In the genomic region with DNA sequence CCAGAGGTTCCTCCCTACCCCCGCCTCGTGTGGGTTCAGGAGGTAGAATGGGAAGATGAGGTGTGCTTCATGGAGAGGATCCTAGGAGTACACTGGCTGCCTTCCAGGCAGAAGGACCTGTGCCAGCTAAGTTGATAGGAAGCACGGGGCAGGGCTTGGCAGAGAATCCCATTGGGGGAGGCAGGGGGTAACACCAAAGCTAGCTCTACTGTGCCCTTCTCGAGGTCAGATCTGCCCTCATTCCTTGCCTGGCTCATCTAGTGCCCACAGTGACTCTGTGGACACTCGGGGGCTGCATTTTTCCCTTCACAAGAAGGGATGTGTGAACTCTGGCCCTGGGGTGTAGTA, we compare ENCODE assay signal across 11 mouse cellular contexts. TPM values are rescaled to one million over a fixed set of nuclear protein-coding genes. Genes with fewer than 3 reads are reported as not detected.
A peak's percentile ranks its signal among the peaks of the same experiment; 100 is the strongest.
DNase-seq lines count a peak whose midpoint lies in the region; TF ChIP-seq lines count a peak whose summit lies in the region.
"Had no signal": no experiment of that assay in that cellular context is flagged by ENCODE, and none has a peak within 500 bp of the region (broad histone marks: within the 10 kb centered on the region; RNA-seq: fewer than 3 reads in every experiment).

No protein-coding gene starts in this region.

- DNase-seq in adrenal gland, adult 2 months = peak; percentile 72
- DNase-seq in adrenal gland, postnatal 4 days (ENCODE audit: low spot score in 2 of 2) = no peak
- DNase-seq in layer of hippocampus, adult 2 months (ENCODE audit: low spot score in 2 of 2) = no peak
- no peak for DNase-seq in layer of hippocampus, adult 9-10 months (ENCODE audit: low spot score)
- peak; percentile 61 to 68 for DNase-seq in cerebellum, postnatal 36 days
- DNase-seq in urinary bladder, postnatal 10 days (ENCODE audit: low spot score) = no peak
- no peak for DNase-seq in layer of hippocampus, adult 18-20 months (ENCODE audit: low spot score in 2 of 2)
- DNase-seq: lung, postnatal 14 days had no signal

- H3K4me1 ChIP-seq in olfactory bulb, adult 2 months (ENCODE audit: control insufficient read depth, insufficient read depth, low read length) = peaks cover 44% of the 10 kb centered on the region

- H3K4me3 ChIP-seq in layer of hippocampus, adult 2 months = no peak overlapping the region
- no peak overlapping the region for H3K4me3 ChIP-seq in olfactory bulb, adult 2 months (ENCODE audit: insufficient read depth, low read depth, low read length)

- peak overlapping the region; percentile 65; the same call in 1 of the 2 replicates for H3K27ac ChIP-seq in layer of hippocampus, adult 2 months
- peak overlapping the region; percentile 92 for H3K27ac ChIP-seq in olfactory bulb, adult 2 months (ENCODE audit: insufficient read depth, low read depth, low read length)

- WGBS in olfactory bulb, adult 2 months = 57% methylated on average over 5 of the region's 5 CpGs

- TF ChIP-seq POLR2A in olfactory bulb, adult 2 months (IDR thresholded peaks at IDR 0.05; ENCODE audit: insufficient read depth, low read depth, low read length) = no peak

- no peak for TF ChIP-seq CTCF in layer of hippocampus, adult 2 months (conservative IDR thresholded peaks at IDR 0.05)
- no peak for TF ChIP-seq CTCF in olfactory bulb, adult 2 months (IDR thresholded peaks at IDR 0.05; ENCODE audit: insufficient read depth, low read depth, low read length)

RNA-seq across cellular contexts. Expression of a gene that starts 12.7 kb away (rescaled TPM):
- total RNA-seq in adrenal gland, adult 2 months (2021) = 10 to 100 TPM; 20.6 to 25.6 TPM
- 30.6 and 31.1 TPM in 2 replicates for polyA plus RNA-seq in adrenal gland, adult 2 months (2012; rRNA removed)
- total RNA-seq in adrenal gland, postnatal 4 days (2021) = 10 to 100 TPM; 17.5 to 18.6 TPM
- 10 to 100 TPM; 26.5 to 27.2 TPM for total RNA-seq in layer of hippocampus, adult 2 months (2021)
- polyA plus RNA-seq in olfactory bulb, adult 2 months (2012; ENCODE audit: insufficient read depth, insufficient read length, low replicate concordance, missing spikeins) = not detected in 2 replicates
- 10 to 100 TPM; 26.0 to 28.4 TPM for total RNA-seq in layer of hippocampus, adult 18-20 months (2021)

RNA-seq across cellular contexts. Expression of a gene that starts 21.5 kb away (rescaled TPM):
- total RNA-seq in adrenal gland, adult 2 months (2021) = 1 to 10 TPM; 1.3 to 1.7 TPM
- 4.9 and 5.0 TPM in 2 replicates for polyA plus RNA-seq in adrenal gland, adult 2 months (2012; rRNA removed)
- total RNA-seq in adrenal gland, postnatal 4 days (2021) = 1 to 10 TPM; 1.1 to 1.2 TPM
- 1 to 10 TPM; 1.5 to 2.1 TPM for total RNA-seq in layer of hippocampus, adult 2 months (2021)
- not detected in 2 replicates for polyA plus RNA-seq in olfactory bulb, adult 2 months (2012; ENCODE audit: insufficient read depth, insufficient read length, low replicate concordance, missing spikeins)
- total RNA-seq in layer of hippocampus, adult 18-20 months (2021) = 1 to 10 TPM; 1.5 to 3.5 TPM

RNA-seq across cellular contexts. Expression of a gene that starts 23.9 kb away (rescaled TPM):
- 10 to 100 TPM in 1 of 2 experiments, 1 to 10 TPM in 1; 9.4 to 14.9 TPM for total RNA-seq in adrenal gland, adult 2 months (2021)
- polyA plus RNA-seq in adrenal gland, adult 2 months (2012; rRNA removed) = 20.0 and 24.1 TPM in 2 replicates
- 10 to 100 TPM; 33.7 to 39.7 TPM for total RNA-seq in adrenal gland, postnatal 4 days (2021)
- 10 to 100 TPM; 36.6 to 40.7 TPM for total RNA-seq in layer of hippocampus, adult 2 months (2021)
- polyA plus RNA-seq in olfactory bulb, adult 2 months (2012; ENCODE audit: insufficient read depth, insufficient read length, low replicate concordance, missing spikeins) = 357 TPM in 1 of 2 replicates, not detected in the other
- 10 to 100 TPM; 37.4 to 38.4 TPM for total RNA-seq in layer of hippocampus, adult 18-20 months (2021)

RNA-seq across cellular contexts. Expression of a gene that starts 41.3 kb away (rescaled TPM):
- total RNA-seq in adrenal gland, adult 2 months (2021) = 10 to 100 TPM; 19.1 to 23.3 TPM
- polyA plus RNA-seq in adrenal gland, adult 2 months (2012; rRNA removed) = 42.8 and 55.3 TPM in 2 replicates
- total RNA-seq in adrenal gland, postnatal 4 days (2021) = 10 to 100 TPM; 57.3 to 58.7 TPM
- 10 to 100 TPM; 72.5 to 88.9 TPM for total RNA-seq in layer of hippocampus, adult 2 months (2021)
- not detected in 2 replicates for polyA plus RNA-seq in olfactory bulb, adult 2 months (2012; ENCODE audit: insufficient read depth, insufficient read length, low replicate concordance, missing spikeins)
- total RNA-seq in layer of hippocampus, adult 18-20 months (2021) = 10 to 100 TPM; 58.8 to 64.6 TPM

RNA-seq across cellular contexts. Expression of a gene that starts 44.8 kb away (rescaled TPM):
- 1 to 10 TPM in 1 of 2 experiments, under 1 TPM in 1; 0.58 to 1.0 TPM for total RNA-seq in adrenal gland, adult 2 months (2021)
- 0.51 and 0.83 TPM in 2 replicates for polyA plus RNA-seq in adrenal gland, adult 2 months (2012; rRNA removed)
- total RNA-seq in adrenal gland, postnatal 4 days (2021) = 1 to 10 TPM; 3.1 TPM
- under 1 TPM; 0.59 to 0.76 TPM for total RNA-seq in layer of hippocampus, adult 2 months (2021)
- not detected in 2 replicates for polyA plus RNA-seq in olfactory bulb, adult 2 months (2012; ENCODE audit: insufficient read depth, insufficient read length, low replicate concordance, missing spikeins)
- total RNA-seq in layer of hippocampus, adult 18-20 months (2021) = under 1 TPM; 0.63 to 0.82 TPM
- total RNA-seq: common myeloid progenitor, adult 5-6 weeks had no signal
- polyA plus RNA-seq: liver, adult 2 months had no signal

Comparison
In these comparisons a context has a peak if more than half of its experiments do, and no peak if none do; other contexts are left out.
1. DNase-seq: peak in adrenal gland, adult 2 months (single experiment) and cerebellum, postnatal 36 days (2 of 2); none in adrenal gland, postnatal 4 days (0 of 2), layer of hippocampus, adult 2 months (0 of 2), layer of hippocampus, adult 9-10 months (single experiment), urinary bladder, postnatal 10 days (single experiment) and layer of hippocampus, adult 18-20 months (0 of 2).